Mouse (Mus musculus) CD4-positive helper T cell, adult 2 months (primary cell): Measurements from ENCODE around the gene Krtap4-7.
"Not testable (repeated sequence)": the region's sequence is repeated elsewhere in the genome, so short reads cannot be mapped to it uniquely, and the experiment has no call there.

Source experiments
- DNase-seq: peaks from one replicate; pipeline ENCODE4 v3.0.0-alpha.2; 2012; ENCODE audit warnings: low read depth, missing footprints, low spot score

The Krtap4-7 gene

GRCm38 (mm10) chr11:99603208-99603607, 40.7 kb downstream of the Krtap4-7 start, which contains the start of gene Gm11938:
Gene Gm11938, minus strand, starts transcription at chr11:99603308.
- not testable (repeated sequence) for DNase-seq

DNA sequence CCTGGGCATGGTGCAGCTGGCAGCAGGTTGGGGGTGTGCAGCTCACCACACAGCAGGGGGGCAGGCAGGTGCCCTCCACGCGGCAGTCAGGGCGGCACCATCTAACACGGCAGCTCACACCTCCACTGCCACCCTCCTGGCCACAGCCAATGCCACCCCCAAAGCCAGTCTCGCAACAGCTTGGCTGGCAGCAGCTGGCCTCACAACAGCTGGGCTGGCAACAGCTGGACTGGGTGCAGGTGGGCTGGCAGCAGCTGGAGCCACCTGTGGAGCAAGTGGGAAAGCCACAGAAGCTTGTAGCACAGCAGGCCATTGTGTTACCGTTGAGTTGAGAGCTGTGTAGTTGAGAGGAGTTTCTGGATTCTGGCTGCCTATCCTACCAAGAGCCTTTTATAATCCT, 46.1 kb downstream of the Krtap4-7 start, which contains the start of gene Krtap9-3:
Krtap9-3 (minus strand) TSS at position 364 of the 400 bp plus-strand sequence.
- DNase-seq = not testable (repeated sequence)
